Mouse (Mus musculus) neutrophil, adult 5-6 weeks (primary cell): Measurements from ENCODE around the gene Snrnp35. TPM values are rescaled to one million over a fixed set of nuclear protein-coding genes. Genes with fewer than 3 reads are reported as not detected.
"Not testable (repeated sequence)": the region's sequence is repeated elsewhere in the genome, so short reads cannot be mapped to it uniquely, and the experiment has no call there.

Experiments
- ATAC-seq: fragments of 151-379, 151-347 bp; 2 replicates; pipeline ENCODE4 v1.8.0; 2017; ENCODE audit warnings: mild to moderate bottlenecking, moderate TSS enrichment; ENCODE audit not compliant: insufficient number of reproducible peaks, poor library complexity, low FRiP score, severe bottlenecking; ENCODE audit errors: extremely low read depth
- total RNA-seq: library from RNA; stranded (forward); fragments of 200-1000 nt; gene quantifications from 2 replicates; pipeline ENCODE4 v1.2.3, GENCODE M21; 2017

Gene Snrnp35
- total RNA-seq, 1 experiment from 2014 or later, result 9.3 TPM

- ATAC-seq, result no peak
Observed at GRCm38 (mm10) chr5:124456762-124457161, 26.2 kb upstream of the Snrnp35 start.

- not testable (repeated sequence) for ATAC-seq
Observed at GRCm38 (mm10) chr5:124460922-124461321, 22.0 kb upstream of the Snrnp35 start.

- no peak for ATAC-seq
Observed at GRCm38 (mm10) chr5:124462297-124463025, 20.5 kb upstream of the Snrnp35 start.

- ATAC-seq, result no peak
Observed at GRCm38 (mm10) chr5:124463462-124463861, 19.5 kb upstream of the Snrnp35 start.

- no peak for ATAC-seq
Observed at GRCm38 (mm10) chr5:124464905-124465304, 18.0 kb upstream of the Snrnp35 start.

- no peak for ATAC-seq
Observed at GRCm38 (mm10) chr5:124467766-124468165, 15.2 kb upstream of the Snrnp35 start.

- peak; percentile 30; the same call in 1 of the 2 replicates for ATAC-seq
Observed at GRCm38 (mm10) chr5:124468365-124468764, 14.6 kb upstream of the Snrnp35 start.

- ATAC-seq, result no peak
Observed at GRCm38 (mm10) chr5:124469486-124469885, 13.4 kb upstream of the Snrnp35 start.

- ATAC-seq, result no peak
Observed at GRCm38 (mm10) chr5:124470591-124471171, 12.3 kb upstream of the Snrnp35 start.

- ATAC-seq, result no peak
Observed at GRCm38 (mm10) chr5:124478873-124479204, 4.1 kb upstream of the Snrnp35 start.

GRCm38 (mm10) chr5:124480119-124480518, 2.8 kb upstream of the Snrnp35 start:
- ATAC-seq, result no peak

GRCm38 (mm10) chr5:124481714-124482113, 1.2 kb upstream of the Snrnp35 start:
- no peak for ATAC-seq

- no peak for ATAC-seq
Observed at GRCm38 (mm10) chr5:124482436-124482965, 433 bp upstream of the Snrnp35 start.

- ATAC-seq, result 0 out of 2 replicates have a peak, but pooled peaks have one; percentile 2
Observed at GRCm38 (mm10) chr5:124483655-124484396, 892 bp downstream of the Snrnp35 start.

GRCm38 (mm10) chr5:124485654-124486053, 2.7 kb downstream of the Snrnp35 start:
- no peak for ATAC-seq

GRCm38 (mm10) chr5:124488885-124489284, 6.0 kb downstream of the Snrnp35 start:
- no peak for ATAC-seq

GRCm38 (mm10) chr5:124491732-124492131, 8.8 kb downstream of the Snrnp35 start:
- no peak for ATAC-seq

- no peak for ATAC-seq
Observed at GRCm38 (mm10) chr5:124492618-124493017, 9.7 kb downstream of the Snrnp35 start.

GRCm38 (mm10) chr5:124493455-124493854, 10.5 kb downstream of the Snrnp35 start:
- ATAC-seq, result peak; percentile 77

- no peak for ATAC-seq
Observed at GRCm38 (mm10) chr5:124495547-124495946, 12.6 kb downstream of the Snrnp35 start.
